ENCODE assay signal across 13 mouse cellular contexts in genomic region chr2:164053767-164054166, GRCm38 (mm10). TPM values are rescaled to one million over a fixed set of nuclear protein-coding genes. Genes with fewer than 3 reads are reported as not detected.
A peak's percentile ranks its signal among the peaks of the same experiment; 100 is the strongest.
DNase-seq lines count a peak whose midpoint lies in the region; ATAC-seq and TF ChIP-seq lines count a peak whose summit lies in the region.
"Had no signal": no experiment of that assay in that cellular context is flagged by ENCODE, and none has a peak within 500 bp of the region (broad histone marks: within the 10 kb centered on the region; RNA-seq: fewer than 3 reads in every experiment).

No protein-coding gene starts in this region.

- H3K27me3 ChIP-seq in C2C12 (ENCODE audit: control insufficient read depth, insufficient read depth, insufficient read length) = no peaks in the 10 kb centered on the region
- peaks cover 4% of the 10 kb centered on the region; the same call in 1 of the 2 replicates for H3K27me3 ChIP-seq in heart, embryonic 14.5 days (ENCODE audit: control insufficient read depth, insufficient read depth, low read length)
- H3K27me3 ChIP-seq in midbrain, embryonic 14.5 days (ENCODE audit: control insufficient read depth, insufficient read depth, low read length) = no peaks in the 10 kb centered on the region
- H3K27me3 ChIP-seq: embryonic facial prominence, embryonic 15.5 days; kidney, embryonic 15.5 days had no signal

- H3K79me2 ChIP-seq in C2C12 (ENCODE audit: control insufficient read depth, insufficient read depth) = no peaks in the 10 kb centered on the region

- H3K9ac ChIP-seq in heart, embryonic 14.5 days (ENCODE audit: low read length) = no peak overlapping the region
- H3K9ac ChIP-seq in midbrain, embryonic 14.5 days (replicated peaks; ENCODE audit: low read length) = no peak overlapping the region
- H3K9ac ChIP-seq: embryonic facial prominence, embryonic 15.5 days; kidney, embryonic 15.5 days had no signal

- peaks cover 12 to 18% of the 10 kb centered on the region in 2 experiments for H3K4me1 ChIP-seq in heart, embryonic 14.5 days (ENCODE audit: control insufficient read depth in 2 of 2, insufficient read depth in 2 of 2, low read length in 2 of 2)
- H3K4me1 ChIP-seq in midbrain, embryonic 14.5 days (ENCODE audit: control insufficient read depth, insufficient read depth, low read length) = no peaks in the 10 kb centered on the region
- H3K4me1 ChIP-seq: embryonic facial prominence, embryonic 15.5 days; kidney, embryonic 15.5 days had no signal

- no peaks in the 10 kb centered on the region for H3K9me3 ChIP-seq in heart, embryonic 14.5 days (ENCODE audit: control insufficient read depth, low read length)
- H3K9me3 ChIP-seq in midbrain, embryonic 14.5 days (ENCODE audit: control insufficient read depth, low read length) = no peaks in the 10 kb centered on the region
- H3K9me3 ChIP-seq: embryonic facial prominence, embryonic 15.5 days; kidney, embryonic 15.5 days had no signal

- peaks cover 58% of the 10 kb centered on the region for H3K36me3 ChIP-seq in C2C12 (ENCODE audit: control insufficient read depth, insufficient read depth)
- peaks cover 58% of the 10 kb centered on the region for H3K36me3 ChIP-seq in heart, embryonic 14.5 days (ENCODE audit: control insufficient read depth, insufficient read depth, low read length)
- peaks cover 64% of the 10 kb centered on the region for H3K36me3 ChIP-seq in midbrain, embryonic 14.5 days (ENCODE audit: control insufficient read depth, insufficient read depth, low read length)

- WGBS in heart, embryonic 14.5 days = 24% methylated on average over 8 of the region's 8 CpGs
- 93% methylated on average over 8 of the region's 8 CpGs for WGBS in midbrain, embryonic 14.5 days

- TF ChIP-seq CTCF in C2C12 (IDR thresholded peaks at IDR 0.05; ENCODE audit: control insufficient read depth, insufficient read depth, insufficient read length) = no peak

- peak overlapping the region; percentile 57 to 77 for H3K27ac ChIP-seq in heart, embryonic 14.5 days (replicated peaks in 1 of 2; ENCODE audit: control insufficient read depth in 1 of 2, insufficient read depth in 1 of 2, low read depth in 2 of 2, low read length in 2 of 2)
- H3K27ac ChIP-seq in midbrain, embryonic 14.5 days (replicated peaks; ENCODE audit: low read depth, low read length) = no peak overlapping the region
- H3K27ac ChIP-seq: embryonic facial prominence, embryonic 15.5 days; kidney, embryonic 15.5 days; macrophage had no signal

- H3K79me3 ChIP-seq in C2C12 (ENCODE audit: low read depth) = no peaks in the 10 kb centered on the region

- peak; percentile 81 for ATAC-seq in heart, embryonic 14.5 days (ENCODE audit: insufficient number of reproducible peaks, insufficient read depth, low FRiP score, low read depth)
- ATAC-seq in CD4-positive, CD25-positive, alpha-beta regulatory T cell, adult 4 months = no peak
- no peak for ATAC-seq in midbrain, embryonic 14.5 days (ENCODE audit: low FRiP score, low TSS enrichment)

- DNase-seq in gastrocnemius, adult 18-20 months (ENCODE audit: low spot score) = peak; percentile 56
- no peak for DNase-seq in gastrocnemius, postnatal 4 days (ENCODE audit: low spot score in 2 of 2)
- peak; percentile 80 for DNase-seq in cerebellum, adult 8-10 months
- DNase-seq in midbrain, embryonic 14.5 days = no peak
- no peak for DNase-seq in left cerebral cortex, postnatal 10 days (ENCODE audit: extremely low spot score in 1 of 2, low spot score in 2 of 2)
- DNase-seq: left cerebral cortex, postnatal 4 days had no signal

- H3ac ChIP-seq in C2C12 (ENCODE audit: control insufficient read depth, insufficient read length, low read depth) = peak overlapping the region; percentile 6

- peak overlapping the region; percentile 36 for H3K4me2 ChIP-seq in heart, embryonic 14.5 days (ENCODE audit: low read length)
- no peak overlapping the region for H3K4me2 ChIP-seq in midbrain, embryonic 14.5 days (ENCODE audit: low read length)
- H3K4me2 ChIP-seq: embryonic facial prominence, embryonic 15.5 days; kidney, embryonic 15.5 days had no signal

- no peak overlapping the region for H3K4me3 ChIP-seq in C2C12 (ENCODE audit: insufficient read depth, poor library complexity, severe bottlenecking)
- H3K4me3 ChIP-seq in heart, embryonic 14.5 days (ENCODE audit: control insufficient read depth in 1 of 2, insufficient read depth in 1 of 2, low read depth in 1 of 2, low read length in 2 of 2) = no peak overlapping the region
- no peak overlapping the region for H3K4me3 ChIP-seq in midbrain, embryonic 14.5 days (replicated peaks; ENCODE audit: low read depth, low read length)
- H3K4me3 ChIP-seq: embryonic facial prominence, embryonic 15.5 days; kidney, embryonic 15.5 days had no signal

- intact Hi-C loops in left cerebral cortex, postnatal 10 days (cut with DNase I) = no loop called here

TF ChIP-seq in C2C12, 6 proteins besides CTCF, POLR2A, EP300 and RAD21:
- TF ChIP-seq MAX (IDR thresholded peaks at IDR 0.05) = no peak
- TF ChIP-seq MYOG (IDR thresholded peaks at IDR 0.05; ENCODE audit: control insufficient read depth, extremely low read depth, insufficient read length) = no peak
- TF ChIP-seq USF1 (IDR thresholded peaks at IDR 0.05; ENCODE audit: low read depth) = no peak
- TF ChIP-seq CEBPB (IDR thresholded peaks at IDR 0.05; ENCODE audit: low read depth) = no peak
- no peak for TF ChIP-seq MYOD1 (IDR thresholded peaks at IDR 0.05; ENCODE audit: control insufficient read depth, insufficient read length, low read depth)
- no peak for TF ChIP-seq FOSL1 (IDR thresholded peaks at IDR 0.05; ENCODE audit: insufficient read depth, low read length, poor library complexity, severe bottlenecking)

RNA-seq across cellular contexts. Expression of gene Stk4, which starts 16.4 kb away (rescaled TPM):
- total RNA-seq in gastrocnemius, adult 18-20 months (2021) = 1 to 10 TPM; 8.3 to 9.2 TPM
- total RNA-seq in gastrocnemius, postnatal 4 days (2021) = 10 to 100 TPM; 19.1 to 21.3 TPM
- polyA plus RNA-seq in C2C12 (2012; fragmentation: generic; extraction: Trizol) = 9.5 TPM
- 14.9 and 19.5 TPM in 2 replicates for polyA plus RNA-seq in heart, embryonic 14.5 days (2014; fragmentation: Nextera tagmentation; extraction: Ambion mirVana)
- polyA plus RNA-seq in CD4-positive, CD25-positive, alpha-beta regulatory T cell, adult 4 months (2017; shearing (Covaris generic)) = 100 to 1,000 TPM; 158 to 175 TPM
- 26.3 and 35.0 TPM in 2 replicates for polyA plus RNA-seq in midbrain, embryonic 14.5 days (2014; fragmentation: Nextera tagmentation; extraction: Ambion mirVana)
- 10 to 100 TPM; 32.9 to 34.8 TPM for total RNA-seq in left cerebral cortex, postnatal 10 days (2021)

RNA-seq across cellular contexts. Expression of gene Tomm34, which starts 17.2 kb away (rescaled TPM):
- total RNA-seq in gastrocnemius, adult 18-20 months (2021) = 10 to 100 TPM; 15.8 to 16.3 TPM
- 10 to 100 TPM; 25.2 to 25.4 TPM for total RNA-seq in gastrocnemius, postnatal 4 days (2021)
- polyA plus RNA-seq in C2C12 (2012; fragmentation: generic; extraction: Trizol) = 19.3 TPM
- 55.5 and 60.7 TPM in 2 replicates for polyA plus RNA-seq in heart, embryonic 14.5 days (2014; fragmentation: Nextera tagmentation; extraction: Ambion mirVana)
- polyA plus RNA-seq in CD4-positive, CD25-positive, alpha-beta regulatory T cell, adult 4 months (2017; shearing (Covaris generic)) = 100 to 1,000 TPM; 132 to 139 TPM
- 46.3 and 50.3 TPM in 2 replicates for polyA plus RNA-seq in midbrain, embryonic 14.5 days (2014; fragmentation: Nextera tagmentation; extraction: Ambion mirVana)
- 10 to 100 TPM; 34.9 to 35.5 TPM for total RNA-seq in left cerebral cortex, postnatal 10 days (2021)

RNA-seq across cellular contexts. Expression of gene Pabpc1l, which starts 28.5 kb away (rescaled TPM):
- under 1 TPM in 1 of 2 experiments, not detected in 1; 0.62 TPM for total RNA-seq in gastrocnemius, adult 18-20 months (2021)
- 1 to 10 TPM; 3.8 to 4.8 TPM for total RNA-seq in gastrocnemius, postnatal 4 days (2021)
- 0.60 TPM for polyA plus RNA-seq in C2C12 (2012; fragmentation: generic; extraction: Trizol)
- 0.81 and 1.2 TPM in 2 replicates for polyA plus RNA-seq in heart, embryonic 14.5 days (2014; fragmentation: Nextera tagmentation; extraction: Ambion mirVana)
- 1 to 10 TPM in 1 of 2 experiments, not detected in 1; 4.4 TPM for polyA plus RNA-seq in CD4-positive, CD25-positive, alpha-beta regulatory T cell, adult 4 months (2017; shearing (Covaris generic))
- polyA plus RNA-seq in midbrain, embryonic 14.5 days (2014; fragmentation: Nextera tagmentation; extraction: Ambion mirVana) = 0.92 and 1.6 TPM in 2 replicates
- total RNA-seq in left cerebral cortex, postnatal 10 days (2021) = 1 to 10 TPM; 1.5 to 2.3 TPM
- total RNA-seq: granulocyte monocyte progenitor cell, adult 5-6 weeks had no signal
- polyA plus RNA-seq: macrophage had no signal

RNA-seq across cellular contexts. Expression of gene Ywhab, which starts 59.0 kb away (rescaled TPM):
- total RNA-seq in gastrocnemius, adult 18-20 months (2021) = 10 to 100 TPM; 39.3 to 42.4 TPM
- total RNA-seq in gastrocnemius, postnatal 4 days (2021) = 100 to 1,000 TPM; 129 to 132 TPM
- 114 TPM for polyA plus RNA-seq in C2C12 (2012; fragmentation: generic; extraction: Trizol)
- 211 and 212 TPM in 2 replicates for polyA plus RNA-seq in heart, embryonic 14.5 days (2014; fragmentation: Nextera tagmentation; extraction: Ambion mirVana)
- 10 to 100 TPM; 66.3 to 88.1 TPM for polyA plus RNA-seq in CD4-positive, CD25-positive, alpha-beta regulatory T cell, adult 4 months (2017; shearing (Covaris generic))
- 394 and 437 TPM in 2 replicates for polyA plus RNA-seq in midbrain, embryonic 14.5 days (2014; fragmentation: Nextera tagmentation; extraction: Ambion mirVana)
- total RNA-seq in left cerebral cortex, postnatal 10 days (2021) = 100 to 1,000 TPM; 570 to 572 TPM

Comparison
In these comparisons a context has a peak if more than half of its experiments do, and no peak if none do; other contexts are left out.
1. DNase-seq: peak in gastrocnemius, adult 18-20 months (single experiment) and cerebellum, adult 8-10 months (single experiment); none in gastrocnemius, postnatal 4 days (0 of 2), midbrain, embryonic 14.5 days (single experiment) and left cerebral cortex, postnatal 10 days (0 of 2).